Mouse (Mus musculus) kidney, adult 11 months (tissue): ENCODE results near the gene Tchh.
A peak's percentile ranks its signal among the peaks of the same experiment; 100 is the strongest.

ENCODE experiments used
- DNase-seq: peaks from one replicate; pipeline ENCODE4 v3.0.0; 2022

Tchh gene

DNA sequence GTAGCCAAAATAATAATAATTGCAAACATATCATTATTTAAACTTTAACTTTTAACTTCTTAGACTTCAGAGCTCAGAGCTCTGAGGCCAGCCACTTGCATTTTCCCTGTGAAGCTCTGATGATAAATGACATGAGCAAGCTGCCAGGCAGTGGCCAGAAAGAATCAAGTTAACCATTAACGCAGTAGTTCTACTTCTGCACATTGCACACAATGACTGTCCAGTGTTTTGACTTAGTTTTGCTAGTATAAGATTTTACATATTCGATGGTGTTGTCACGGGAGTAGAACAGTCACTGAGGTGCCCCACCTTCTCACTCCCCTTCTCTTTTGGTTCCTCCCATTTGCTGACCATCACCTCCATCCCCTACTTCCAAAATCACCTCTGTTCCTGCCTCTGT, 55.0 kb downstream of the Tchh start:
- DNase-seq, result peak; percentile 34
